Mouse (Mus musculus) CH12.LX (cell line): ENCODE data around the gene Thap8. TPM values are rescaled to one million over a fixed set of nuclear protein-coding genes. Genes with fewer than 3 reads are reported as not detected.

Source experiments
- DNase-seq: peaks from one replicate; pipeline ENCODE4 v3.0.0-alpha.2; 2013; ENCODE audit errors: extremely low read depth
- H3K27ac ChIP-seq: 2 replicates; pipeline ENCODE4 v1.5.1; 2012; ENCODE audit warnings: low read depth, mild to moderate bottlenecking, control low read depth, moderate library complexity; ENCODE audit not compliant: insufficient read depth
- H3K27me3 ChIP-seq: replicated peaks from 2 replicates; pipeline ENCODE3; 2012; ENCODE audit warnings: inconsistent platforms
- H3K36me3 ChIP-seq, 2 experiments: replicated peaks in 1 of 2; 2 replicates each; pipeline versions ENCODE3 to v1.6.1; 2012; ENCODE audit warnings: inconsistent platforms in 1 of 2, low read length in 1 of 2, mild to moderate bottlenecking in 1 of 2, mixed read lengths in 1 of 2, moderate library complexity in 1 of 2; ENCODE audit not compliant: control insufficient read depth in 1 of 2, insufficient read depth in 1 of 2
- H3K4me1 ChIP-seq, 2 experiments: 2 replicates each; pipeline ENCODE4 v1.6.1; 2012; ENCODE audit warnings: inconsistent platforms in 1 of 2, moderate library complexity in 1 of 2; ENCODE audit not compliant: insufficient read depth in 2 of 2, control insufficient read depth in 1 of 2
- H3K4me2 ChIP-seq: 2 replicates; pipeline ENCODE4 v1.6.1; 2012; ENCODE audit warnings: low read depth, mild to moderate bottlenecking, control low read depth; ENCODE audit not compliant: poor library complexity, insufficient read depth, severe bottlenecking
- H3K4me3 ChIP-seq, 3 experiments: fragments of 150-350 bp in 1 of 3; sonication (generic) in 1 of 3; replicated peaks in 1 of 3; 2 replicates each; pipeline versions ENCODE3 to v1.5.1; 2011 to 2012; ENCODE audit warnings: low read depth in 2 of 3, low read length in 2 of 3, mild to moderate bottlenecking in 2 of 3, moderate library complexity in 2 of 3, control low read depth in 1 of 3, improper control_type of control experiment in 1 of 3, inconsistent platforms in 1 of 3, mixed read lengths in 1 of 3; ENCODE audit not compliant: poor library complexity in 1 of 3
- H3K79me2 ChIP-seq: replicated peaks from 2 replicates; pipeline ENCODE4 v1.6.1; 2012; ENCODE audit warnings: mild to moderate bottlenecking, moderate library complexity; ENCODE audit not compliant: control insufficient read depth, poor library complexity, insufficient read depth, severe bottlenecking; ENCODE audit errors: extremely low read depth
- H3K9ac ChIP-seq: 2 replicates; pipeline ENCODE4 v1.6.1; 2012; ENCODE audit warnings: low read depth, mild to moderate bottlenecking, control low read depth, moderate library complexity; ENCODE audit not compliant: insufficient read depth
- H3K9me3 ChIP-seq: replicated peaks from 2 replicates; pipeline ENCODE3; 2012; ENCODE audit warnings: low read length, inconsistent platforms, mixed read lengths
- CHD1 ChIP-seq: IDR thresholded peaks from 2 replicates; pipeline ENCODE4 v1.6.1; 2012; ENCODE audit warnings: low read depth, low read length, improper control_type of control experiment, inconsistent platforms
- CTCF ChIP-seq, 2 experiments: IDR thresholded peaks in 1 of 2; conservative IDR thresholded peaks in 1 of 2; 2 replicates each; pipeline ENCODE4 v1.5.1; 2011 to 2012; ENCODE audit warnings: low read depth in 2 of 2, low read length in 2 of 2, improper control_type of control experiment in 1 of 2, inconsistent platforms in 1 of 2, mild to moderate bottlenecking in 1 of 2, moderate library complexity in 1 of 2
- ELF1 ChIP-seq: IDR thresholded peaks from 2 replicates; pipeline ENCODE4 v1.6.1; 2014; ENCODE audit warnings: low read depth, mild to moderate bottlenecking, inconsistent platforms, low read length, improper control_type of control experiment
- EP300 ChIP-seq: IDR thresholded peaks from 2 replicates; pipeline ENCODE4 v1.6.1; 2011; ENCODE audit warnings: low read length, improper control_type of control experiment
- JUN ChIP-seq: IDR thresholded peaks from 2 replicates; pipeline ENCODE4 v1.6.1; 2011; ENCODE audit warnings: low read depth, mild to moderate bottlenecking, low read length, improper control_type of control experiment, moderate library complexity; ENCODE audit not compliant: insufficient read depth
- JUND ChIP-seq: conservative IDR thresholded peaks from 2 replicates; pipeline ENCODE4 v1.6.1; 2011; ENCODE audit warnings: low read depth, low read length, improper control_type of control experiment
- KAT2A ChIP-seq: IDR thresholded peaks from 2 replicates; pipeline ENCODE4 v1.6.1; 2012; ENCODE audit warnings: low read length, improper control_type of control experiment, inconsistent platforms; ENCODE audit not compliant: insufficient replicate concordance
- MAX ChIP-seq: IDR thresholded peaks from 2 replicates; pipeline ENCODE4 v1.6.1; 2011; ENCODE audit warnings: low read length, improper control_type of control experiment
- MEF2A ChIP-seq: IDR thresholded peaks from 2 replicates; pipeline ENCODE4 v1.6.1; 2014; ENCODE audit warnings: low read depth, mild to moderate bottlenecking, inconsistent platforms, low read length, improper control_type of control experiment, borderline replicate concordance
- MYC ChIP-seq: IDR thresholded peaks from 2 replicates; pipeline ENCODE4 v1.6.1; 2011; ENCODE audit warnings: low read depth, mild to moderate bottlenecking, improper control_type of control experiment, low read length
- NELFE ChIP-seq: IDR thresholded peaks from 2 replicates; pipeline ENCODE4 v1.6.1; 2011; ENCODE audit warnings: low read depth, low read length, improper control_type of control experiment
- NRF1 ChIP-seq: IDR thresholded peaks from 2 replicates; pipeline ENCODE4 v1.6.1; 2014; ENCODE audit warnings: low read depth, mild to moderate bottlenecking, inconsistent platforms, low read length, improper control_type of control experiment, moderate library complexity
- PAX5 ChIP-seq: IDR thresholded peaks from 2 replicates; pipeline ENCODE4 v1.6.1; 2012; ENCODE audit warnings: low read length, inconsistent platforms, mixed read lengths
- SIN3A ChIP-seq: IDR thresholded peaks from 2 replicates; pipeline ENCODE4 v1.6.1; 2012; ENCODE audit warnings: low read length, improper control_type of control experiment, inconsistent platforms
- SMC3 ChIP-seq: IDR thresholded peaks from 2 replicates; pipeline ENCODE4 v1.6.1; 2011; ENCODE audit warnings: low read depth, low read length, improper control_type of control experiment
- TBP ChIP-seq: conservative IDR thresholded peaks from 2 replicates; pipeline ENCODE4 v1.6.1; 2011; ENCODE audit warnings: low read depth, low read length, improper control_type of control experiment
- TCF12 ChIP-seq: IDR thresholded peaks from 2 replicates; pipeline ENCODE4 v1.6.1; 2014; ENCODE audit warnings: low read depth, mild to moderate bottlenecking, inconsistent platforms, low read length, improper control_type of control experiment
- UBTF ChIP-seq: IDR thresholded peaks from 2 replicates; pipeline ENCODE4 v1.6.1; 2012; ENCODE audit warnings: low read depth, mild to moderate bottlenecking, inconsistent platforms, low read length, improper control_type of control experiment, moderate library complexity
- USF2 ChIP-seq: conservative IDR thresholded peaks from 2 replicates; pipeline ENCODE4 v1.6.1; 2011; ENCODE audit warnings: low read depth, low read length, improper control_type of control experiment
- ZC3H11A ChIP-seq: IDR thresholded peaks from 2 replicates; pipeline ENCODE4 v1.6.1; 2012; ENCODE audit warnings: low read depth, mild to moderate bottlenecking, inconsistent platforms, low read length, improper control_type of control experiment
- ZKSCAN1 ChIP-seq: IDR thresholded peaks from 2 replicates; pipeline ENCODE4 v1.6.1; 2012; ENCODE audit warnings: low read depth, inconsistent platforms, low read length, improper control_type of control experiment, borderline replicate concordance
- ZMIZ1 ChIP-seq: IDR thresholded peaks from 2 replicates; pipeline ENCODE4 v1.6.1; 2012; ENCODE audit warnings: low read depth, mild to moderate bottlenecking, inconsistent platforms, low read length, improper control_type of control experiment
- dilution Hi-C: fragments of 300-500 bp; cut with MboI; formaldehyde crosslinking; loops from 2 replicates; pipeline ENCODE4 v1.14.3; 2020; ENCODE audit warnings: low sequenced_read_pairs; ENCODE audit not compliant: extremely low pct_unique_long_range_greater_than_20kb, extremely low pct_ligation_motif_present
- in situ Hi-C: fragments of 300-500 bp; cut with MboI; formaldehyde crosslinking; loops from 3 replicates; pipeline ENCODE4 v1.14.3; 2019; ENCODE audit warnings: low sequenced_read_pairs, low pct_ligation_motif_present, low pct_unique_long_range_greater_than_20kb, mixed read lengths
- polyA plus RNA-seq: library from polyadenylated mRNA; unstranded; fragments of >175 nt; gene quantifications from 2 replicates; pipeline ENCODE4 v1.2.1, GENCODE M21; 2012; ENCODE audit warnings: low read depth; ENCODE audit not compliant: insufficient read length
- total RNA-seq, 2 experiments: library from RNA; depleted of rRNA; stranded (reverse); fragments of 300-350 nt in 1 of 2; fragments of >200 nt in 1 of 2; gene quantifications; 2 replicates each; pipeline ENCODE4 v1.2.3; 2012 to 2014

The Thap8 gene
- total and polyA plus RNA-seq, 3 experiments: 0.23 to 0.38 TPM; not detected in 1

DNA sequence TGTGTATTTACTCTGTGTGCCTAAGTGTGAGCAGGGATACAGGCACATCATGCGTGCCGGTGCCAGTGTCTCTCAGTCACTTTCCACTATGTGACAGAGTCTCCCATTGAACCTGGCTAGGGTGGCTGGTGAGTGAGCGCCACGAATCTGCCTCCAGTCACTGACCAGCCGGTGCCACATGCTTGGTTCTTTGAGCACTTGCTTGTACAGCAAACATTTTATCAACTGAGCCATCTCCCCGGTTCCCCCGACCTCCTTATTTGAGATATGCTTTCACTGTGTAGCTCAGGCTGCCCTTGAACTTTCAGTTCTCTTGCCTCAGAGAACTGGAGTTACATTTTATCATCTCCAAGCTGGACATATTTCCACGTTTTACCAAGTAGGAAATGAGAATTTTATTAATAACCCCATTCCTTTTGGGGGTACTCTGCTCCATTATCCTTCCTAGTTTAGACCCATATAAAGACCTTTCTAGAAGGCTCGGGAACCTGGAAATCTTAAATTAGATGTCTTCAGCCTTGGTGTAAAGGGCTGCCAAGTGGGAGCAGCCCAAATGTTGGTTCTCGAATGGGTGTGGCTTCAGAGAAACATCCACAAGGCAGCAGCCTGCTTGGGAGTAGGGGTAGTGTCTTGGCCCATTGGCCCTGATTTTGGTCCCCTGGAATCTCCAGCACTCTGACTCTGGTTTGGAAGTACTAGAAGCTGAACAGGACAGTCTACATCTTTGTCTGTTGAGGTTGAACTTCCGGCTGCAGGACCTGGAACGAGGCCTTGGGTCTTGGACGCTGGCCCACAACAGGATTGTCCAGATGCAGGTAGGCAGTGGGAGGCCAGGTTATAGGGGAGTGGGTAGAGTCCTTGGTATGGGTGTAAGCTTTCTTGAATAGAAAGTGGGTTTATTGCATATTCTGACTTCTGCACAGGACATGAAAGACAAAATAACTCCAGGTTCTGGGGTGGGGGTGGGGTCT is 36.0 kb downstream of the Thap8 start:
- no peak overlapping the region for H3K9ac ChIP-seq
- no peaks in the 10 kb centered on the region for H3K27me3 ChIP-seq
- H3K4me1 ChIP-seq: peaks cover 3 to 8% of the 10 kb centered on the region in 2 experiments; a peak in 2 of 4 replicates
- peaks cover 17 to 92% of the 10 kb centered on the region in 2 experiments for H3K36me3 ChIP-seq
- TF ChIP-seq SMC3 (no peak), ZC3H11A (no peak), MAX (no peak), ELF1 (no peak)
- H3K9me3 ChIP-seq: no peaks in the 10 kb centered on the region
- dilution Hi-C loops: no loop called here
- no peaks in the 10 kb centered on the region for H3K79me2 ChIP-seq
- no peak for DNase-seq
- no peak overlapping the region for H3K4me3 ChIP-seq
- in situ Hi-C loops: no loop called here
- H3K27ac ChIP-seq: no peak overlapping the region
- H3K4me2 ChIP-seq: no peak overlapping the region

DNA sequence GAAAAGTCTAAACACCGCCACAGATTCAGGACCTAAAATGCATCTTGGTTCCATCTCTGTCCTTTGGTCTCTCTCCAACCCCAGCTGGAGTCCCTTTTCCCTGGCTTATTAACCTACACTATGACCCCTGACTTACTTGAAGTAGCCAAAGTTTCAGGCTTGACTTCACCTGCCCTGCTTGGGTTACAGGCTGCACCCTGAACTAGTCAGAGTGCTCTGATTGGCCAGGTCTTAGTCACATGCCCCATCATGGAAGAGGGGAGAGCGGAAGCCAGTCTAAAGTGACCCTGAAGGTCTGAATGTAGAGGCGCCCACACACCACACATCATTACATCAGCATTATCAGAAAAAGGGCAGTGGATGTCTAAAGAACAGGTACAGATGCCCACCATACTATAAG is 38.2 kb downstream of the Thap8 start:
- dilution Hi-C loops: no loop called here
- no peak for DNase-seq
- H3K9ac ChIP-seq: no peak overlapping the region
- H3K4me3 ChIP-seq: no peak overlapping the region
- H3K36me3 ChIP-seq: peaks cover 10 to 70% of the 10 kb centered on the region in 2 experiments
- in situ Hi-C loops: no loop called here
- H3K79me2 ChIP-seq: no peaks in the 10 kb centered on the region
- TF ChIP-seq TCF12 (no peak), CTCF (conservative IDR thresholded peaks at IDR 0.05 in 1 of 2, IDR thresholded peaks at IDR 0.05 in 1 of 2; ENCODE audit: low read depth in 2 of 2, low read length in 2 of 2) (no peak), ZMIZ1 (no peak), USF2 (no peak), UBTF (no peak), MYC (no peak)
- H3K27me3 ChIP-seq: no peaks in the 10 kb centered on the region
- H3K4me1 ChIP-seq: peaks cover 5 to 16% of the 10 kb centered on the region in 2 experiments; a peak in 2 of 4 replicates
- H3K9me3 ChIP-seq: no peaks in the 10 kb centered on the region
- H3K4me2 ChIP-seq: no peak overlapping the region
- H3K27ac ChIP-seq: no peak overlapping the region

GRCm38 (mm10) chr7:30320946-30321345 is 41.1 kb downstream of the Thap8 start:
- peaks cover 9 to 33% of the 10 kb centered on the region in 2 experiments; a peak in 3 of 4 replicates for H3K4me1 ChIP-seq
- H3K4me2 ChIP-seq: peak overlapping the region; percentile 91
- H3K27me3 ChIP-seq: no peaks in the 10 kb centered on the region
- dilution Hi-C loops (no loop called here), in situ Hi-C loops (no loop called here)
- no peak for TF ChIP-seq EP300
- no peak for TF ChIP-seq CTCF (conservative IDR thresholded peaks at IDR 0.05 in 1 of 2, IDR thresholded peaks at IDR 0.05 in 1 of 2; ENCODE audit: low read depth in 2 of 2, low read length in 2 of 2)
- no peak for TF ChIP-seq SIN3A
- no peak for TF ChIP-seq CHD1
- TF ChIP-seq TCF12: no peak
- TF ChIP-seq NELFE: no peak
- no peak for TF ChIP-seq USF2
- TF ChIP-seq KAT2A: no peak
- no peak for TF ChIP-seq NRF1
- TF ChIP-seq ZC3H11A: no peak
- TF ChIP-seq PAX5: no peak
- TF ChIP-seq ZKSCAN1: no peak
- no peak for TF ChIP-seq SMC3
- no peak for TF ChIP-seq UBTF
- TF ChIP-seq MEF2A: no peak
- TF ChIP-seq JUND: no peak
- TF ChIP-seq TBP: no peak
- no peak for TF ChIP-seq JUN
- no peak for TF ChIP-seq MYC
- no peak for TF ChIP-seq MAX
- no peak overlapping the region; the same call in 1 of the 2 replicates for H3K9ac ChIP-seq
- H3K27ac ChIP-seq: no peak overlapping the region
- H3K4me3 ChIP-seq: peak overlapping the region; percentile 64 to 91 (median 70)
- H3K9me3 ChIP-seq: peaks cover 10% of the 10 kb centered on the region
- peaks cover 6 to 48% of the 10 kb centered on the region in 2 experiments for H3K36me3 ChIP-seq
- no peak for DNase-seq
- no peaks in the 10 kb centered on the region for H3K79me2 ChIP-seq
